Mouse (Mus musculus): ENCODE measurements around the gene Il19. TPM values are rescaled to one million over a fixed set of nuclear protein-coding genes. Genes with fewer than 3 reads are reported as not detected.

Il19 gene
- polyA plus RNA-seq, 2 experiments from 2014 or later, result not detected

Other genes starting within 250 kb of the Il19 start
- not detected for gene Gm29427, start 224.3 kb downstream of the Il19 start, polyA plus RNA-seq (2017; shearing (Covaris generic))
- 10 to 100 TPM; 19.3 to 20.3 TPM for gene Yod1, start 222.8 kb downstream of the Il19 start, polyA plus RNA-seq (2017; shearing (Covaris generic))
- 1 to 10 TPM; 2.7 to 3.9 TPM for gene Pfkfb2, start 210.9 kb downstream of the Il19 start, polyA plus RNA-seq (2017; shearing (Covaris generic))
- gene AA986860, start 208.1 kb downstream of the Il19 start, polyA plus RNA-seq (2017; shearing (Covaris generic)), result under 1 TPM; 0.25 to 0.34 TPM
- gene Fcamr, start 139.2 kb downstream of the Il19 start, polyA plus RNA-seq (2017; shearing (Covaris generic)), result not detected
- gene Pigr, start 113.4 kb downstream of the Il19 start, polyA plus RNA-seq (2017; shearing (Covaris generic)), result under 1 TPM in 1 of 2 experiments, not detected in 1; 0.19 TPM
- 1 to 10 TPM in 1 of 2 experiments, under 1 TPM in 1; 0.56 to 6.0 TPM for gene Fcmr, start 74.4 kb downstream of the Il19 start, polyA plus RNA-seq (2017; shearing (Covaris generic))
- gene Il24, start 52.7 kb downstream of the Il19 start, polyA plus RNA-seq (2017; shearing (Covaris generic)), result not detected
- gene Il20, start 28.7 kb downstream of the Il19 start, polyA plus RNA-seq (2017; shearing (Covaris generic)), result not detected
- 10 to 100 TPM; 10.6 to 13.8 TPM for gene Il10, start 79.7 kb upstream of the Il19 start, polyA plus RNA-seq (2017; shearing (Covaris generic))
- 10 to 100 TPM; 11.5 to 11.9 TPM for gene Mapkapk2, start 157.7 kb upstream of the Il19 start, polyA plus RNA-seq (2017; shearing (Covaris generic))
- gene Dyrk3, start 198.2 kb upstream of the Il19 start, polyA plus RNA-seq (2017; shearing (Covaris generic)), result under 1 TPM in 1 of 2 experiments, not detected in 1; 0.41 TPM
- gene Eif2d, start 213.1 kb upstream of the Il19 start, polyA plus RNA-seq (2017; shearing (Covaris generic)), result 10 to 100 TPM; 52.5 to 58.8 TPM

Data from activated CD4-positive, CD25-positive, alpha-beta regulatory T cell, adult 4 months (primary cell).